Mouse (Mus musculus) embryonic facial prominence, embryonic 11.5 days (tissue): ENCODE measurements around the gene 1700080E11Rik. TPM values are rescaled to one million over a fixed set of nuclear protein-coding genes. Genes with fewer than 3 reads are reported as not detected.
"Not testable (repeated sequence)": the region's sequence is repeated elsewhere in the genome, so short reads cannot be mapped to it uniquely, and the experiment has no call there.

Experiments used
- ATAC-seq: fragments of 200-750 bp; cut with Nextera tagmentation; replicated peaks from 2 replicates; pipeline ENCODE4 v1.8.0; 2017; ENCODE audit warnings: low read depth; ENCODE audit not compliant: insufficient number of reproducible peaks, low FRiP score, low TSS enrichment
- DNase-seq: peaks from one replicate; pipeline ENCODE4 v3.0.0-alpha.2; 2015; ENCODE audit warnings: low spot score
- H3K27ac ChIP-seq: fragments of 300-500 bp; sonication (generic); replicated peaks from 2 replicates; pipeline ENCODE4 v1.5.1; 2014; ENCODE audit warnings: mild to moderate bottlenecking, low read depth, low read length, control low read depth
- H3K27me3 ChIP-seq: fragments of 300-500 bp; sonication (generic); 2 replicates; pipeline ENCODE4 v1.6.1; 2014; ENCODE audit warnings: mild to moderate bottlenecking, low read length, moderate library complexity, mixed read lengths; ENCODE audit not compliant: control insufficient read depth, insufficient read depth
- H3K36me3 ChIP-seq: fragments of 300-500 bp; sonication (generic); replicated peaks from 2 replicates; pipeline ENCODE4 v1.6.1; 2014; ENCODE audit warnings: low read depth, mild to moderate bottlenecking, low read length, moderate library complexity, mixed read lengths; ENCODE audit not compliant: control insufficient read depth, insufficient read depth
- H3K4me1 ChIP-seq: fragments of 300-500 bp; sonication (generic); 2 replicates; pipeline ENCODE4 v1.6.1; 2014; ENCODE audit warnings: low read length, mixed read lengths; ENCODE audit not compliant: control insufficient read depth, insufficient read depth
- H3K4me2 ChIP-seq: fragments of 300-500 bp; sonication (generic); 2 replicates; pipeline ENCODE4 v1.6.1; 2014; ENCODE audit warnings: low read depth, mild to moderate bottlenecking, control low read depth, low read length, moderate library complexity
- H3K4me3 ChIP-seq: fragments of 300-500 bp; sonication (generic); 2 replicates; pipeline ENCODE4 v1.5.1; 2014; ENCODE audit warnings: low read depth, low read length, control low read depth
- H3K9ac ChIP-seq: fragments of 300-500 bp; sonication (generic); replicated peaks from 2 replicates; pipeline ENCODE4 v1.6.1; 2014; ENCODE audit warnings: mild to moderate bottlenecking, control low read depth, low read length
- H3K9me3 ChIP-seq: fragments of 300-500 bp; sonication (generic); replicated peaks from 2 replicates; pipeline ENCODE4 v1.6.1; 2016; ENCODE audit warnings: mild to moderate bottlenecking, low read length, inconsistent platforms, mixed read lengths; ENCODE audit not compliant: control insufficient read depth
- WGBS: fragments of 180-500 bp; shearing (Covaris S2); extraction: QIAGEN DNeasy Blood & Tissue Kit; methylation state at CpG from one replicate; pipeline ENCODE4 v1.1.7; 2014; 5-methylcytosine and 5-hydroxymethylcytosine counted together
- polyA plus RNA-seq: library from polyadenylated mRNA; unstranded; fragments of >200 nt; fragmentation: Nextera tagmentation; extraction: Ambion mirVana; gene quantifications from 2 replicates; pipeline ENCODE4 v1.2.1, GENCODE M21; 2014

Gene 1700080E11Rik
- polyA plus RNA-seq, 1 experiment from 2014 or later: not detected

DNA sequence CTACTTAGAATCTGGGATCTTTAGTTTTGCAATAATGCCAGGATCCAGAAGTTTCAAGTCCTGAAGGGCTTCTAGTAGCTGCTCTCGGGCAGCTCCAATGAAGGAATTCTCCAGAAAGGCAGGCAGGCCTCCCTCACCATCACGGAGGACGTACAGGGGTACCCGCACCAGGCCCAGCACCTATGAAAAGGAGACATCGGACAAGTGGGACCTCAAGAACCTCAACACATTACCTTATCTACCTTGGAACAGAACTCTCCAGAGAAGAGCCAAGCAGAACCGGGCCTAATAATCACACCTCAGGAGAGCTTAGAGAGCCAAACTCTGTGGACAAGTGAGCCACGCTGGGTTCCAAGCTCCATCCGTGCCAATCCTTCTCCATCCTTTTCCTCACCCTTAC is 14.6 kb downstream of the 1700080E11Rik start:
- H3K4me1 ChIP-seq: 0 out of 2 replicates have a peak, but pooled peaks cover 2% of the 10 kb centered on the region
- no peak overlapping the region for H3K9ac ChIP-seq
- no peaks in the 10 kb centered on the region for H3K36me3 ChIP-seq
- ATAC-seq (no peak), DNase-seq (no peak)
- no peak overlapping the region for H3K4me3 ChIP-seq
- H3K9me3 ChIP-seq: no peaks in the 10 kb centered on the region
- H3K27ac ChIP-seq: no peak overlapping the region
- H3K27me3 ChIP-seq: no peaks in the 10 kb centered on the region
- WGBS: 92% methylated on average over 8 of the region's 8 CpGs
- no peak overlapping the region for H3K4me2 ChIP-seq

DNA sequence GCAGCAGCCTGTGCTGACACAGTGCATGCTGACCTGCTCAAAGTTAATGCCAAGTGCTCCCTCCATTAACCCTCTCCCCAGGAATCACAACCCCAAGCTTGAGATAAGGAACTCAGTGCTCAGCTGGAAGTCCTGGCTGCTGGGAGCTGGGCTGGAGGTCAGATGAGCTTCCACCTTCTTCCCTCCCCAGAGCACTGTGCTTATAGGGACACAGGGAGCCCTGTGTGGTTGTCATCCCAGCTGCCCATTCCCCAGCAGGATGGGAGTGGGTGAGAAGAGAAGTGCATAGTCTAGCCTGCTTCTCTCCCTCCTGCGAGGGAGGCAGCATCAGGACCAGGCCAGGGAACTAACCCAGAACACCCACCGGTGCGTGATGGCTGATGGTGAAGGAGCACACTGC is 19.7 kb downstream of the 1700080E11Rik start:
- not testable (repeated sequence) for H3K27ac ChIP-seq, H3K9me3 ChIP-seq, H3K4me3 ChIP-seq, H3K27me3 ChIP-seq, H3K9ac ChIP-seq, H3K36me3 ChIP-seq, ATAC-seq, DNase-seq, H3K4me1 ChIP-seq, H3K4me2 ChIP-seq
- WGBS: 82% methylated on average over 3 of the region's 3 CpGs

DNA sequence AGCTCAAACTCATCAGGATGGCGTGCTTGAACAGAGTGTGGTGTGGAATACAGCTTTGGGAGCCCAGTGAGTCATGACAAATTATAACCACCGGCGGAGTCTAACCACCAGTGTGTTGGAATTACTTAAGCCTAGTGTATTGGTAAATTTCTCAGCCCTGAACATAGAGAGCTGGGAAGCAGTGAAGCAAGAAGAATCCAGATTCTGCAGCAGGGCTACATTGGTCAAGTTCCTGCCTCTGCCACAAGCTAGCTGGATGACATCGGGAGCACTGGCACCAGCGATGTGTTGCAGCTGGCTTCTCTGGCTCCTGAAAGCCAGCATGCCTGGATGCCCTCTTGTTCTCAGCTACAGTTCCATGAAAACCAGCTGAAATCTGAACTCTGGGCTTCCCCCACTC is 41.0 kb downstream of the 1700080E11Rik start:
- 92% methylated on average over 5 of the region's 5 CpGs for WGBS
- DNase-seq: no peak

DNA sequence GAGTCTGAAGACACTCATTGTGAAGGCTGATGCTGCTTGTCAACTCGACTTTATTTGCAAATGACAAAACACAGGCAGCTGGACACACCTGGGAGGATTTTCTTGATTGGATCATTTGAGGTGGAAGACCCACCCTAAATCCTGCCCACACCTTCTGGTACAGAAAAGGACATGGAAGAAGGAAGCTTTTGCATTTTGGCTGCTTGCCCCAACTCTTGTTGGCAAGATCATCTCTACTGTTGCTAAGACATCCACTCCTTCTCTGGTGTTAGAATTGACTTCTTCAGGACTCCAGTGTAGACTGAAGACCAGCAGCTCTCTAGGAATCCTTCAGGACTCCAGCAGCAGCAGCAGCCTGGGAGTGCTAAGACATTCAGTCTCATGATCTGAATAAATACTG is 43.0 kb downstream of the 1700080E11Rik start:
- Histone ChIP-seq H3K36me3 (no peaks in the 10 kb centered on the region), H3K9me3 (no peaks in the 10 kb centered on the region), H3K27me3 (no peaks in the 10 kb centered on the region), H3K9ac (no peak overlapping the region), H3K4me2 (no peak overlapping the region), H3K4me3 (no peak overlapping the region), H3K27ac (no peak overlapping the region), H3K4me1 (no peaks in the 10 kb centered on the region)
- ATAC-seq (no peak), DNase-seq (no peak)
- 67% methylated on average over 1 of the region's 1 CpGs for WGBS

More for the DNA sequence above, 41.0 kb downstream of the 1700080E11Rik start:
- Histone ChIP-seq H3K9me3 (no peaks in the 10 kb centered on the region), H3K9ac (no peak overlapping the region), H3K4me3 (no peak overlapping the region), H3K27me3 (no peaks in the 10 kb centered on the region), H3K4me2 (no peak overlapping the region), H3K27ac (no peak overlapping the region), H3K36me3 (no peaks in the 10 kb centered on the region), H3K4me1 (no peaks in the 10 kb centered on the region)
- no peak for ATAC-seq

DNA sequence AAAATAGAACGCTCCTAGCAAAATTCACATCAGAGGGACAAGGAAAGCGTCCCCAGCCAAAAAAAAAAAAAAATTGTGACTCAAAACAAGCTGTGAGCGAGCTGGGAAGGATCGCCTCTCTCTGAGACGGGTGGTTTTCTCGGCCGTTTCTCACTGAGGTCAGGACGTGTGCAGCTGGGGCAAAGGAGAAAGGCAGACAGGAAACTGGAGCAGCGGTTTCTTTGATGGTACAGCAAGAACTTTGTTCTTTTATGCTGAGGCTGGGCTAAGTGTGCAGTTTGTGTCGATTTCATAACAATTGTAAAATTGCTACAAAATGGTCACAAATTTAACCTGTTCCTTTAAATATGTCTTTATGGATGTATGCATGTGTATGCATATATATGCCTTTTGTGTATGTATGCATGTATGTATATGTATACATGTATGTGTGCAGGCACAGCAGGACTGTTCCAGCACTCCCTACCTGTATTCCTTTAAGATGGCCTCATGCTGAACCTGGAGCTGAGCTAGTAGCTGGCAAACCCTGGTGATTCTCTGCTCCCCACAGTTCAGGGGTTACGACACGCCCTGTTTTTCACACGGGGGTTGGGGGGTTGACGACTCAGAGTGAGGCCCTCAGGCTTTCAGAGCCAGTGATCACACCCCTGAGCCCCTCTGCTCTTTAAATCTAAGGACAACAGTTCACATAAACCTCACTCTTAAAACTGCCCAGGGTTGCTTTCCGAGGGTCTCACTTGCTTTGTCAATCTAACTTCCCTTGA is 43.9 kb downstream of the 1700080E11Rik start:
- Histone ChIP-seq H3K4me3 (no peak overlapping the region), H3K27ac (no peak overlapping the region), H3K9ac (no peak overlapping the region), H3K36me3 (no peaks in the 10 kb centered on the region), H3K4me1 (no peaks in the 10 kb centered on the region), H3K27me3 (no peaks in the 10 kb centered on the region), H3K4me2 (no peak overlapping the region), H3K9me3 (no peaks in the 10 kb centered on the region)
- 44% methylated on average over 15 of the region's 15 CpGs for WGBS
- DNase-seq (no peak), ATAC-seq (no peak)

Other genes with a start within 250 kb of the 1700080E11Rik start
- gene Mrpl3, start 91.9 kb downstream of the 1700080E11Rik start, polyA plus RNA-seq: 126 and 134 TPM in 2 replicates
- 10.2 and 12.0 TPM in 2 replicates for gene Nudt16, start 13.3 kb downstream of the 1700080E11Rik start, polyA plus RNA-seq